In the genomic region with DNA sequence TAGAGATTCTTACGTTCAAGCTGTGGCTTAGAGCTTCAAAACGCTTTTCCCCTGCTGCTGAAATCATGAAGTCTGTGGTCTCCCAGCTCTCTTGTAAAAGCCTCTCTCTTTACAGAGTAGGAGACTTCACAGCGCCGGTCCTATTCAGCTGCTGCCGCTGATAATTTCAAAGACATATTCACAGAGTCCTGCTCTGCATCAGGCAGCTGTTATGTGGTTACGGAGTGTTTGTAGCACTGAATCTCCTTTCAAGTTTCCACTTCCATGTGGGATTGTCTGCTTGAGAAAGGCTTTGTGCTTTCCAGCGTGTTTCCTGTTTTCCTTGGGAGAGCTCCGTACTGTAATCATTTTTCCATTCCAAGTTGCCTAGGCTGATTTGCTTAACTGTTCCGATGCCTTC, we compare ENCODE assay signal across 8 mouse cellular contexts. TPM values are rescaled to one million over a fixed set of nuclear protein-coding genes. Genes with fewer than 3 reads are reported as not detected.
DNase-seq lines count a peak whose midpoint lies in the region; ATAC-seq and TF ChIP-seq lines count a peak whose summit lies in the region.
"Had no signal": no experiment of that assay in that cellular context is flagged by ENCODE, and none has a peak within 500 bp of the region (broad histone marks: within the 10 kb centered on the region; RNA-seq: fewer than 3 reads in every experiment).

No protein-coding gene starts in this region.

- peak; percentile 33; the same call in 1 of the 2 replicates for ATAC-seq in forebrain, embryonic 12.5 days (ENCODE audit: low FRiP score)
- ATAC-seq in hindbrain, embryonic 13.5 days (ENCODE audit: low FRiP score), result no peak
- ATAC-seq in liver, postnatal 0 days, result no peak

- H3K4me1 ChIP-seq in forebrain, embryonic 12.5 days, result peaks cover 5% of the 10 kb centered on the region; the same call in 1 of the 2 replicates
- H3K4me1 ChIP-seq in hindbrain, embryonic 13.5 days (replicated peaks), result 0 out of 2 replicates have a peak, but pooled peaks cover 4% of the 10 kb centered on the region
- H3K4me1 ChIP-seq in liver, postnatal 0 days (ENCODE audit: insufficient read depth), result 0 out of 2 replicates have a peak, but pooled peaks cover 6% of the 10 kb centered on the region

- H3K27ac ChIP-seq in forebrain, embryonic 12.5 days, result peak overlapping the region; percentile 1; the same call in 1 of the 2 replicates
- no peak overlapping the region for H3K27ac ChIP-seq in hindbrain, embryonic 13.5 days
- H3K27ac ChIP-seq in liver, postnatal 0 days (ENCODE audit: low read depth), result peak overlapping the region; percentile 44

- no peaks in the 10 kb centered on the region for H3K27me3 ChIP-seq in forebrain, embryonic 12.5 days
- H3K27me3 ChIP-seq in hindbrain, embryonic 13.5 days, result no peaks in the 10 kb centered on the region
- no peaks in the 10 kb centered on the region for H3K27me3 ChIP-seq in liver, postnatal 0 days (ENCODE audit: insufficient read depth, low read length)

- no peaks in the 10 kb centered on the region for H3K9me3 ChIP-seq in forebrain, embryonic 12.5 days
- no peaks in the 10 kb centered on the region for H3K9me3 ChIP-seq in hindbrain, embryonic 13.5 days
- no peaks in the 10 kb centered on the region for H3K9me3 ChIP-seq in liver, postnatal 0 days (ENCODE audit: low read length)
- H3K9me3 ChIP-seq: megakaryocyte, embryonic 14.5 days had no signal

- no peak for TF ChIP-seq EP300 in liver, postnatal 0 days (IDR thresholded peaks at IDR 0.05; ENCODE audit: low read depth)

- no peak overlapping the region for H3K4me3 ChIP-seq in forebrain, embryonic 12.5 days (replicated peaks)
- no peak overlapping the region for H3K4me3 ChIP-seq in hindbrain, embryonic 13.5 days
- no peak overlapping the region for H3K4me3 ChIP-seq in liver, postnatal 0 days (ENCODE audit: low read depth, low read length)
- H3K4me3 ChIP-seq: megakaryocyte, embryonic 14.5 days had no signal

- no peak overlapping the region for H3K9ac ChIP-seq in forebrain, embryonic 12.5 days
- no peak overlapping the region for H3K9ac ChIP-seq in hindbrain, embryonic 13.5 days
- no peak overlapping the region for H3K9ac ChIP-seq in liver, postnatal 0 days (replicated peaks)

- DNase-seq in right cerebral cortex, adult 2 months (ENCODE audit: low spot score in 2 of 2), result peak; percentile 18 to 28
- DNase-seq in right cerebral cortex, postnatal 36 days (ENCODE audit: low spot score in 2 of 2), result no peak
- no peak for DNase-seq in liver, postnatal 0 days
- no peak for DNase-seq in adrenal gland, postnatal 10 days
- no peak for DNase-seq in spleen, postnatal 10 days (ENCODE audit: low spot score in 2 of 2)

- no peak for TF ChIP-seq CTCF in liver, postnatal 0 days (IDR thresholded peaks at IDR 0.05; ENCODE audit: low read depth)

- H3K4me2 ChIP-seq in forebrain, embryonic 12.5 days, result peak overlapping the region; percentile 30
- H3K4me2 ChIP-seq in hindbrain, embryonic 13.5 days, result peak overlapping the region; percentile 22
- peak overlapping the region; percentile 52 for H3K4me2 ChIP-seq in liver, postnatal 0 days (ENCODE audit: low read depth, low read length)

- no peaks in the 10 kb centered on the region for H3K36me3 ChIP-seq in forebrain, embryonic 12.5 days (replicated peaks)
- H3K36me3 ChIP-seq in hindbrain, embryonic 13.5 days, result no peaks in the 10 kb centered on the region
- H3K36me3 ChIP-seq in liver, postnatal 0 days (replicated peaks; ENCODE audit: insufficient read depth, low read length), result no peaks in the 10 kb centered on the region

- 26% methylated on average over 9 of the region's 9 CpGs for WGBS in forebrain, embryonic 12.5 days
- WGBS in hindbrain, embryonic 13.5 days, result 35% methylated on average over 9 of the region's 9 CpGs
- 25% methylated on average over 9 of the region's 9 CpGs for WGBS in liver, postnatal 0 days (ENCODE audit: insufficient replicate concordance)

RNA-seq across cellular contexts. Expression of a gene that starts 30.1 kb away (rescaled TPM):
- 25.9 and 28.1 TPM in 2 replicates for polyA plus RNA-seq in forebrain, embryonic 12.5 days (2016; fragmentation: Nextera tagmentation; extraction: Ambion mirVana)
- polyA plus RNA-seq in hindbrain, embryonic 13.5 days (2015; fragmentation: Nextera tagmentation; extraction: Ambion mirVana), result 21.2 and 24.8 TPM in 2 replicates
- 11.6 and 13.9 TPM in 2 replicates for polyA plus RNA-seq in liver, postnatal 0 days (2015; fragmentation: Nextera tagmentation; extraction: Ambion mirVana)
- total RNA-seq in adrenal gland, postnatal 10 days (2021), result 10 to 100 TPM; 15.2 to 20.4 TPM

RNA-seq across cellular contexts. Expression of a gene that starts 30.8 kb away (rescaled TPM):
- polyA plus RNA-seq in forebrain, embryonic 12.5 days (2016; fragmentation: Nextera tagmentation; extraction: Ambion mirVana), result 16.9 and 17.1 TPM in 2 replicates
- polyA plus RNA-seq in hindbrain, embryonic 13.5 days (2015; fragmentation: Nextera tagmentation; extraction: Ambion mirVana), result 16.9 and 18.0 TPM in 2 replicates
- polyA plus RNA-seq in liver, postnatal 0 days (2015; fragmentation: Nextera tagmentation; extraction: Ambion mirVana), result 8.2 and 9.3 TPM in 2 replicates
- 10 to 100 TPM; 13.8 to 14.9 TPM for total RNA-seq in adrenal gland, postnatal 10 days (2021)

RNA-seq across cellular contexts. Expression of a gene that starts 59.5 kb away (rescaled TPM):
- 16.3 and 16.6 TPM in 2 replicates for polyA plus RNA-seq in forebrain, embryonic 12.5 days (2016; fragmentation: Nextera tagmentation; extraction: Ambion mirVana)
- polyA plus RNA-seq in hindbrain, embryonic 13.5 days (2015; fragmentation: Nextera tagmentation; extraction: Ambion mirVana), result 14.7 and 17.6 TPM in 2 replicates
- polyA plus RNA-seq in liver, postnatal 0 days (2015; fragmentation: Nextera tagmentation; extraction: Ambion mirVana), result 6.2 and 6.8 TPM in 2 replicates
- total RNA-seq in adrenal gland, postnatal 10 days (2021), result 1 to 10 TPM; 5.6 to 7.1 TPM

Comparison
In these comparisons a context has a peak if more than half of its experiments do, and no peak if none do; other contexts are left out.
1. DNase-seq: peak in right cerebral cortex, adult 2 months (2 of 2); none in right cerebral cortex, postnatal 36 days (0 of 2), liver, postnatal 0 days (single experiment), adrenal gland, postnatal 10 days (single experiment) and spleen, postnatal 10 days (0 of 2).
2. Peak in every context shown above with its lines, with median percentiles within 50 percentile points of each other: H3K4me2 ChIP-seq.